Comparison of ENCODE assay signal across 17 mouse cellular contexts in genomic region chr17:27751314-27752202, GRCm38 (mm10). TPM values are rescaled to one million over a fixed set of nuclear protein-coding genes. Genes with fewer than 3 reads are reported as not detected.
DNase-seq lines count a peak whose midpoint lies in the region; ATAC-seq and TF ChIP-seq lines count a peak whose summit lies in the region.
"Had no signal": no experiment of that assay in that cellular context is flagged by ENCODE, and none has a peak within 500 bp of the region (broad histone marks: within the 10 kb centered on the region; RNA-seq: fewer than 3 reads in every experiment).

No protein-coding gene starts in this region.

- H3K9ac ChIP-seq in embryonic facial prominence, embryonic 14.5 days (ENCODE audit: low read depth, low read length) = 0 out of 2 replicates have a peak overlapping the region, but pooled peaks have one; percentile 8
- no peak overlapping the region for H3K9ac ChIP-seq in liver, postnatal 0 days (replicated peaks)
- H3K9ac ChIP-seq: hindbrain, embryonic 14.5 days; intestine, embryonic 15.5 days; kidney, embryonic 15.5 days; lung, embryonic 14.5 days; midbrain, embryonic 13.5 days had no signal

- no peak for ATAC-seq in embryonic facial prominence, embryonic 14.5 days (ENCODE audit: low read depth)
- no peak for ATAC-seq in liver, postnatal 0 days
- ATAC-seq: forebrain, embryonic 16.5 days; intestine, embryonic 15.5 days; midbrain, embryonic 13.5 days had no signal

- WGBS in embryonic facial prominence, embryonic 14.5 days = 87% methylated on average over 8 of the region's 8 CpGs
- WGBS in embryonic facial prominence, embryonic 10.5 days = 89% methylated on average over 8 of the region's 8 CpGs
- 80% methylated on average over 8 of the region's 8 CpGs for WGBS in liver, postnatal 0 days (ENCODE audit: insufficient replicate concordance)

- no peak for DNase-seq in embryonic facial prominence, embryonic 14.5 days (ENCODE audit: low spot score)
- no peak for DNase-seq in embryonic facial prominence, embryonic 10.5 days (ENCODE audit: low spot score)
- DNase-seq in lung, adult 18-20 months = peak; percentile 7 to 23
- DNase-seq in lung, postnatal 25 days (ENCODE audit: low spot score) = no peak
- DNase-seq in cerebellum, adult 8-10 months = peak; percentile 51
- DNase-seq in cerebellum, postnatal 25 days = peak; percentile 61 to 65
- DNase-seq in liver, postnatal 0 days = no peak
- DNase-seq: adrenal gland, postnatal 25 days; B cell, adult 2 months; lung, embryonic 14.5 days; thymus, postnatal 4 days had no signal

- peaks cover 26% of the 10 kb centered on the region for H3K36me3 ChIP-seq in embryonic facial prominence, embryonic 14.5 days (ENCODE audit: control insufficient read depth, insufficient read depth, low read length)
- peaks cover 63% of the 10 kb centered on the region for H3K36me3 ChIP-seq in embryonic facial prominence, embryonic 10.5 days (replicated peaks)
- peaks cover 19% of the 10 kb centered on the region for H3K36me3 ChIP-seq in liver, postnatal 0 days (replicated peaks; ENCODE audit: insufficient read depth, low read length)
- H3K36me3 ChIP-seq: intestine, embryonic 15.5 days had no signal

- no peak for TF ChIP-seq EP300 in liver, postnatal 0 days (IDR thresholded peaks at IDR 0.05; ENCODE audit: low read depth)

- no peak overlapping the region for H3K4me3 ChIP-seq in embryonic facial prominence, embryonic 14.5 days (ENCODE audit: low read depth, low read length)
- no peak overlapping the region for H3K4me3 ChIP-seq in embryonic facial prominence, embryonic 10.5 days
- no peak overlapping the region for H3K4me3 ChIP-seq in liver, postnatal 0 days (ENCODE audit: low read depth, low read length)
- H3K4me3 ChIP-seq: intestine, embryonic 15.5 days; kidney, embryonic 15.5 days; midbrain, embryonic 13.5 days had no signal

- peaks cover 5% of the 10 kb centered on the region; the same call in 1 of the 2 replicates for H3K4me1 ChIP-seq in embryonic facial prominence, embryonic 14.5 days (ENCODE audit: control insufficient read depth, insufficient read depth, low read length)
- 0 out of 2 replicates have a peak, but pooled peaks cover 9% of the 10 kb centered on the region for H3K4me1 ChIP-seq in embryonic facial prominence, embryonic 10.5 days
- H3K4me1 ChIP-seq in liver, postnatal 0 days (ENCODE audit: insufficient read depth) = no peaks in the 10 kb centered on the region
- H3K4me1 ChIP-seq: intestine, embryonic 15.5 days had no signal

- no peaks in the 10 kb centered on the region for H3K27me3 ChIP-seq in embryonic facial prominence, embryonic 14.5 days (replicated peaks; ENCODE audit: control insufficient read depth, insufficient read depth, low read length)
- H3K27me3 ChIP-seq in embryonic facial prominence, embryonic 10.5 days (replicated peaks; ENCODE audit: low read depth, poor library complexity, severe bottlenecking) = no peaks in the 10 kb centered on the region
- H3K27me3 ChIP-seq in liver, postnatal 0 days (ENCODE audit: insufficient read depth, low read length) = no peaks in the 10 kb centered on the region
- H3K27me3 ChIP-seq: intestine, embryonic 15.5 days; kidney, embryonic 15.5 days; midbrain, embryonic 13.5 days had no signal

- H3K27ac ChIP-seq in embryonic facial prominence, embryonic 14.5 days (replicated peaks; ENCODE audit: low read depth, low read length) = no peak overlapping the region
- H3K27ac ChIP-seq in embryonic facial prominence, embryonic 10.5 days (replicated peaks) = no peak overlapping the region
- H3K27ac ChIP-seq in liver, postnatal 0 days (ENCODE audit: low read depth) = no peak overlapping the region
- H3K27ac ChIP-seq: hindbrain, embryonic 14.5 days; intestine, embryonic 15.5 days; kidney, embryonic 15.5 days; midbrain, embryonic 13.5 days had no signal

- no peak for TF ChIP-seq CTCF in liver, postnatal 0 days (IDR thresholded peaks at IDR 0.05; ENCODE audit: low read depth)

- no peak overlapping the region for H3K4me2 ChIP-seq in embryonic facial prominence, embryonic 14.5 days (ENCODE audit: low read depth, low read length)
- H3K4me2 ChIP-seq in liver, postnatal 0 days (ENCODE audit: low read depth, low read length) = no peak overlapping the region
- H3K4me2 ChIP-seq: heart, embryonic 11.5 days; hindbrain, embryonic 14.5 days; intestine, embryonic 15.5 days; kidney, embryonic 15.5 days; lung, embryonic 14.5 days; midbrain, embryonic 13.5 days had no signal

- no peaks in the 10 kb centered on the region for H3K9me3 ChIP-seq in embryonic facial prominence, embryonic 14.5 days (ENCODE audit: control insufficient read depth, low read length)
- H3K9me3 ChIP-seq in embryonic facial prominence, embryonic 10.5 days = no peaks in the 10 kb centered on the region
- H3K9me3 ChIP-seq in liver, postnatal 0 days (ENCODE audit: low read length) = no peaks in the 10 kb centered on the region
- H3K9me3 ChIP-seq: intestine, embryonic 15.5 days; kidney, embryonic 15.5 days; midbrain, embryonic 13.5 days had no signal

RNA-seq across cellular contexts. Expression of gene Spdef, which starts 22.8 kb away (rescaled TPM):
- 0.26 and 1.6 TPM in 2 replicates for polyA plus RNA-seq in embryonic facial prominence, embryonic 14.5 days (2014; fragmentation: Nextera tagmentation; extraction: Ambion mirVana)
- polyA plus RNA-seq in embryonic facial prominence, embryonic 10.5 days (2016; fragmentation: Nextera tagmentation; extraction: Ambion mirVana) = 0.15 and 0.43 TPM in 2 replicates
- 0.08 TPM in 1 of 2 replicates, not detected in the other for polyA plus RNA-seq in liver, postnatal 0 days (2015; fragmentation: Nextera tagmentation; extraction: Ambion mirVana)

Comparison
In these comparisons a context has a peak if more than half of its experiments do, and no peak if none do; other contexts are left out.
1. DNase-seq: peak in lung, adult 18-20 months (2 of 2), cerebellum, adult 8-10 months (single experiment) and cerebellum, postnatal 25 days (2 of 2); none in embryonic facial prominence, embryonic 14.5 days (single experiment), embryonic facial prominence, embryonic 10.5 days (single experiment), lung, postnatal 25 days (single experiment) and liver, postnatal 0 days (single experiment).